Mouse (Mus musculus): Measurements from ENCODE around the gene Ccl9. TPM values are rescaled to one million over a fixed set of nuclear protein-coding genes. Genes with fewer than 3 reads are reported as not detected.

The Ccl9 gene
- polyA plus RNA-seq (2017; shearing (Covaris generic)), result 1 to 10 TPM in 1 of 2 experiments, not detected in 1; 7.7 TPM

DNA sequence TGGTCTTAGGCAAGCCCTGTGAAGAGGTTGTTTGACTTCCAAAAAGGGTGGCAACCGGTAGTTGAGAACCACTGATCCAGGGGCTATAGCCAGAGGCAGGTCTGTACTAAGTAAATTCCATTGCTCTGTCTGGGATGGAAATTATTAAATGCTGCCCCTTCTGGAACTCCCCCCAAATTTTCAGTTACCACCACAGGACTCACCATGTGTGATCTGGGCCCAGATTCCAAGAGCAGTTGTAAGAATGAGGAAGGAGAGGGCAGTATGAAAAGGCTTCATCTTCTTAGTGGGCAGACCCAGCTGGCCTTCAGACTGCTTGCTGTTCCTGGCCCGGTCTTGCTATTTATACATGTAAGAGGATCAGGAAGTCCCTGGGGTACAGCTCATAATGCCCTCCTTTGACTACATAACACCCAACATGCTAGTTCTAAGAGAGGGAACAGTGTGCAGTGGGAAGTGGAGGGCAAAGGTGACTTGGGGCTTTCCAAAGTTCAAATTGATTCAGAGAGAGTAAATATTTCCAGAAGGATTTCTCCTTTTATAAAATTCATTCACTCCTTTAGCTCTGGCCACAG lies at the start of gene Ccl9:
Gene Ccl9, minus strand, starts transcription at position 451 of the 575 bp plus-strand sequence.

GRCm38 (mm10) chr11:83592853-83593252 lies 14.4 kb upstream of the Ccl9 start, which contains the start of gene Ccl6:
Gene Ccl6 (minus strand): TSS chr11:83593087.

DNA sequence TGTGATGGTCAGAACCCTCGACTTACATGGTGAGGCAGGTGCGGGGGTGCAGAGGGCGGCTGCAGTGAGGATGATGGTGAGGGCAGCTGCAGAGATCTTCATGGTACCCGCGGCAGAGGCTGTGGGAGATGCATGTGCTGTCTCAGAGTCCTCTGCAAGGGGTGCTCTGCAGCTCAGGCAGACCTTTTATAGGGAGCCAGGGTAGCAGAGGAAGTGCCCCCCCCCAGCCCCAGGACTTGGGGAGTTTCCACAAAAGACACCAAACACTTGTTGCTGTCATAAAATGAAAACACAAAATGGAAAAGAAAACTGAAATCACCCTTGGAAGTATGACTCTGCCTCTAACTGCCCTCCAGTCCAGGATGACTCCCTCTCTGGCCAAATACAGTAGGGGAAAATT lies 48.1 kb downstream of the Ccl9 start, which contains the start of gene Ccl5:
Gene Ccl5, minus strand, starts transcription at position 159 of the 400 bp plus-strand sequence.

Other genes with a start within 250 kb of the Ccl9 start
- under 1 TPM in 1 of 2 experiments, not detected in 1; 0.05 TPM for gene Rasl10b, start 169.5 kb downstream of the Ccl9 start, polyA plus RNA-seq (2017; shearing (Covaris generic))
- gene Gas2l2, start 149.2 kb downstream of the Ccl9 start, polyA plus RNA-seq (2017; shearing (Covaris generic)), result not detected
- 1 to 10 TPM in 1 of 2 experiments, under 1 TPM in 1; 0.32 to 2.9 TPM for gene 1700020L24Rik, start 141.0 kb downstream of the Ccl9 start, polyA plus RNA-seq (2017; shearing (Covaris generic))
- gene Mmp28, start 115.6 kb downstream of the Ccl9 start, polyA plus RNA-seq (2017; shearing (Covaris generic)), result under 1 TPM in 1 of 2 experiments, not detected in 1; 0.25 TPM
- gene Taf15, start 105.5 kb downstream of the Ccl9 start, polyA plus RNA-seq (2017; shearing (Covaris generic)), result 10 to 100 TPM; 13.2 to 14.7 TPM
- gene Heatr9, start 56.5 kb downstream of the Ccl9 start, polyA plus RNA-seq (2017; shearing (Covaris generic)), result under 1 TPM in 1 of 2 experiments, not detected in 1; 0.19 TPM
- 100 to 1,000 TPM; 223 to 434 TPM for gene Ccl5, start 48.1 kb downstream of the Ccl9 start, polyA plus RNA-seq (2017; shearing (Covaris generic))
- gene Ccl6, start 14.5 kb upstream of the Ccl9 start, polyA plus RNA-seq (2017; shearing (Covaris generic)), result 10 to 100 TPM in 1 of 2 experiments, 1 to 10 TPM in 1; 1.0 to 82.4 TPM
- under 1 TPM in 1 of 2 experiments, not detected in 1; 0.42 TPM for gene Rpl9-ps1, start 67.0 kb upstream of the Ccl9 start, polyA plus RNA-seq (2017; shearing (Covaris generic))
- 1 to 10 TPM; 3.3 to 8.3 TPM for gene Ccl3, start 70.7 kb upstream of the Ccl9 start, polyA plus RNA-seq (2017; shearing (Covaris generic))
- gene Ccl4, start 83.9 kb upstream of the Ccl9 start, polyA plus RNA-seq (2017; shearing (Covaris generic)), result 10 to 100 TPM; 17.3 to 24.7 TPM
- 10 to 100 TPM in 1 of 2 experiments, under 1 TPM in 1; 0.85 to 24.9 TPM for gene Wfdc17, start 125.4 kb upstream of the Ccl9 start, polyA plus RNA-seq (2017; shearing (Covaris generic))
- under 1 TPM in 1 of 2 experiments, not detected in 1; 0.32 TPM for gene Wfdc18, start 130.4 kb upstream of the Ccl9 start, polyA plus RNA-seq (2017; shearing (Covaris generic))
- gene Wfdc21, start 168.3 kb upstream of the Ccl9 start, polyA plus RNA-seq (2017; shearing (Covaris generic)), result not detected
- gene Heatr6, start 175.1 kb upstream of the Ccl9 start, polyA plus RNA-seq (2017; shearing (Covaris generic)), result 10 to 100 TPM; 24.3 to 26.1 TPM

Measured in activated CD4-positive, CD25-positive, alpha-beta regulatory T cell (primary cell).